Mouse (Mus musculus) liver, postnatal 0 days (tissue): ENCODE measurements around the gene Hgd.

ENCODE experiments used
- CTCF ChIP-seq: sonication (generic); IDR thresholded peaks from 2 replicates; pipeline ENCODE4 v1.5.1; 2016; ENCODE audit warnings: antibody characterized with exemption, low read depth
- EP300 ChIP-seq: IDR thresholded peaks from 2 replicates; pipeline ENCODE4 v1.6.1; 2016; ENCODE audit warnings: antibody characterized with exemption, low read depth, mild to moderate bottlenecking

DNA sequence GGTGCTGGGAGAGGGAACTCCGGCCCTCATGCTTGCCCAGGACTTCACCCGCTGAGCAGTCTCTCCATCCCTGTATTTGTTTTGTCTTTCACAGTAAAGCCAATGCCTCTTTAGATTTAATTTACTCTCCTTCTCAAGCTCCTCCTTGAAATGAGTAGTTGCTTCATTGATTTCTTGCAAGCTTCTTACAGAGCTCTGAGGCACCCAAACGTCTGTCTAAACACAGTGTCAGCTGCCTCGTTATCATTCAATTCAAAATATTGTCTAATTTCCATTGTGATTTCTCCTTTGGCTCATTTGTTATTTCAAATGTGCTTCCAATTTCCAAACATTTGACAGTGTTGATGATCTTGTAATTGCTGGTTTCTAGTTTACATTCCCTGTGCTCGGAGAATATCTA lies 33.6 kb upstream of the Hgd start:
- TF ChIP-seq CTCF (no peak), EP300 (no peak)
